Mouse (Mus musculus): ENCODE data around the gene Slc38a10.

Slc38a10 gene

DNA sequence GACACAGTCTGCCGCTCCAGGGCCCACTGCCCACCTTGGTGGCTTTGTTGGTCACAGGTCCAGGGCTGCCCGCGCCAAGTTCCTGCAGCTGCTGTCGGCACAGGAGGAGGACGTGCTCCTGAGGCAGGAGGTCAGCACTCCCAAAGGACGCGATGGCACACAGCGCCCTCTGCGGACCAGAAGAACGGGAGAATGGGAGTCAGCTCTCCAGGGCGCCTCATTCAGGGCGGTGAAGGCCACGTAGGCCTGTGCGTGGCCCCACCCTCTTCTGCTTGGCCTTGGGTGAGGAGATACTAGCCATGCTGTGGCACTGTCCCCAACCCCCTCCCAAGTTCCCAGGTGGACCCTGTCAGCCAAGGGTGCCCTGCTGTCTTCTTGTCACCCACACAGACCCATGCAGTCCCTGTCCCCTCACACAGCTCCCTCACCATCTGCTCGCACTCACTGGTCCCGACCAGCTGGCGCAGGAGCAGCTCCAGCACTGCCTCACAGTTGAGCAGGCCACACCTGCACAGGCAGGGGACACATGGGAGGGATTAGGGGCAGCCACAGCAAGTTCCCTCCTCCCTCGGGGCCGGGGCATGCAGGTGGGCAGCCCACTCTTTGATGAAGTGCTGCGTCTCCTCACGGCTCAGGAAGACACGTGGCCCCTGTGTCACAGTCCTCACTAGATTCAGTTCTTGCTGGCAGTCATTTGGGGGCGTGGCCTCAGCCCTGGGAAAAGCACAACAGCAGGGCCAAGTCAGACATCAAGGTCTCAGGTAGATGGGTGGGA is 58.1 kb downstream of the Slc38a10 start:
- DNase-seq = peak; percentile 69

DNA sequence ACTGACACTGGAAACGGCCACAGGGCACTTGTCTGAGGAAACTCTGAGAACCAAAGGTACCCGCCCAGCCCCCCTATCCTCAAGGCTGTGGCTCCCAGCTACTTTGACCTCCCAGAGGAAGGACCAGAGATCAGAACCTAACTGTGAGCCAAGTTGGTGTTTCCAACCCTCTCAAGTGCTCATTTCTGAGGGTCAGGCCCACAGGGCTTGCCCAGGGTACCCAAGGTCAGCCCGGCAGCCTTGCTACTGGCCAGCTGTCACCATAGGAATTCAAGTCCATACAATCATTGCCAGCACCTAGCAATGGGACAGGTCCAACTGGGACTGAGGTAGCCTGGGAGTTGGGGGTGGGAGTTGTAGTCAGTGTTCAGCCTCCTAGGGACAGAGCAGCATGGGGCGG is 60.5 kb downstream of the Slc38a10 start:
- no peak for DNase-seq

DNA sequence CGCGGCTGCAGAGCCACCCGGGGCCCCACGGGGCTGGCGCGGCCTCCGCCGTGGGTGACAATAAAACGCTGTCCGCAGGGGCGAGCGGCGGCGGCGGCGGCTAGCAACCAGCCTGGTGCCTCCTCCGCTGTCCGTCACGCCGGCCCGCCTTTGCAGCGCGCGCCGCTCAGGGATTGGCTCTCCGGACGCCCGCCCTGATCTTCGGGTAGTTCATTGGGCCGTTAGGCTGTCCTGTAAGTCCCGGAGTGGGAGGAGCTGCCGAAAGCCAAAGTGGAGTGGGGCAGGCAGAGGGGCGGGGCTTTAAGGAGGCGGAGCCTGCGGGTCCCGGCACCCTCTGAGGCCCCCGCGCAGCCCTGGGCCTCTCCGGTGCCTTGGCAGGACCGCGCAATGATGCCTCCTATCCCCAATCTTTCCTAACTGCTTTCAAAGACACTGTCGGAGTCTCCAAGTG is 64.4 kb downstream of the Slc38a10 start, which contains the start of gene Cep131:
TSS of gene Cep131 (minus strand) at position 126 of the 451 bp plus-strand sequence.
- peak; percentile 99 for DNase-seq

- DNase-seq = peak; percentile 67
These were observed 65.1 kb downstream of the Slc38a10 start for GRCm38 (mm10) chr11:120085891-120086627.

- DNase-seq = no peak
These were observed 70.9 kb downstream of the Slc38a10 start for GRCm38 (mm10) chr11:120080282-120080681.

- DNase-seq = no peak
These were observed 75.0 kb downstream of the Slc38a10 start for GRCm38 (mm10) chr11:120076191-120076590.

GRCm38 (mm10) chr11:120072986-120073647 is 78.0 kb downstream of the Slc38a10 start:
- no peak for DNase-seq

- DNase-seq = no peak
These were observed 79.3 kb downstream of the Slc38a10 start for GRCm38 (mm10) chr11:120071731-120072320.

GRCm38 (mm10) chr11:120071065-120071464 is 80.1 kb downstream of the Slc38a10 start:
- no peak for DNase-seq

DNA sequence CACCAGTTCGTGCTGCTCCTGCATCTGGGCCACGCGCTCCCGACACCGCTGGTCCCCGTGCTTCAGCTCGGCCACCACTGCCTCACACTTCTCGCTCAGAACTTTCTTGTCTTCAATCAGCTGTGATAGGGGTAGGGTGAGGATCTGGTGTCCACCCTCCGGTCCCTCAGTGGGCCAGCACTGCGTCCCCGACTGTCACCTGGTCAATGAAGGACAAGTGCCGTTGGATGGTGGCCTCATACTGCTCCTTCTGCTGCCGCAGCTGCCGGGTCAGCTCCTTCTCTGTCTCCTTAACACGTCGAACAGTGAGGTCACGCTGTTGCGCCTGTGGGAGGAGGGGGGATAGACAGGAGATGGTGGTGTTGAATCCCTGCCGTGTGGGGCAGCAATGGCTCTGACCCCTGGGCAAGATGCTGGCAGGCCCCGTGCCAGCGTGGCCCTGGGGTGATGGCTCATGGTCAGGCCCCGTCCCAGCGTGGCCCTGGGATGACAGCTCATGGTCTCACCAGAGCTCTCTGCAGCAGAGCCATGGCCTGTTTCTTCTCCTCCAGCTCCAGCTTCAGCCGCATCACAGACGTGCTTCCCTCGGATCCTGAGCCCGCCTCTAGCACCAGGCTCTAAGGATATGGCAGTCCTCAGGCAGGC is 80.7 kb downstream of the Slc38a10 start:
- no peak for DNase-seq

- no peak for DNase-seq
These were observed 81.9 kb downstream of the Slc38a10 start for GRCm38 (mm10) chr11:120069261-120069660.

DNA sequence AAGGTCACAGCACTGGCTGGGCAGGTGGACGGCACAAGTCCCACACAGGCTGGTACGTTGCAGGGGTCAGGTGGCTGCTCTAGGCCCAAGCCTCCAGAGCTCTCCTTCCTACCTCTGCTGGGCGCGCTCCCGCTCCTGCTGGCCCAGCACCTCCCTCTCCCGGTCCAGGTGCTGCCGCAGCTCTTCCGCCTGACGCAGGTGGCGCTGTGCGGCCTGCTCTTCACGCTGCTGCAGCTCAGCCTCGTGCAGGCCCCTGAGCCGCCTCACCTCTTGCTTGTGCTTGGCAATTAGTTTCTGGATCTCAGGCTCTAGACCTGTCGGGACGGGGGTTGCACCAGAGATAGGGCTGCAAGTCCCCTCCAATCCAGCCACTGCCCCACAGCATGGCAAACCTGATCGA is 83.3 kb downstream of the Slc38a10 start:
- DNase-seq = no peak

GRCm38 (mm10) chr11:120065291-120065690 is 85.9 kb downstream of the Slc38a10 start:
- peak; percentile 91 for DNase-seq

DNA sequence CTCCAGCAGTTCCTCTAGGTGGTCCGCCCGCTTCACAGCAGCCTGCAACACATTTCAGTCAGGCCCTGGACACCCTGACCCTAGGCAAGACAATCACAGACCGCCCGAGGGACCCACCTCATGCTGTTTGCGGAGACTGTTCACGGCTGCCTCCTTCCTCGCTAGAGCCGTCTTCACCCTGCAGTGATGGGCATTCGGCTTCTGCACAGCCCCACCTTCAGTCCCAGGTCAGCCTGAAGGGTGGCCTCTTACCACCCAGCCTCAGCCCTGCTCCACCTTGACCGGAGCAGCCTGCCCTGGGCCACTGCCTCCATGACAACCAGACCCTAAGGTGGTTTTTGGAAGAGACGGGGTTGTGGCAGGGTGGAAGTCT is 86.5 kb downstream of the Slc38a10 start:
- DNase-seq = no peak

- DNase-seq = no peak
These were observed 87.0 kb downstream of the Slc38a10 start for GRCm38 (mm10) chr11:120064006-120064667.

GRCm38 (mm10) chr11:120063326-120063725 is 87.8 kb downstream of the Slc38a10 start:
- DNase-seq = no peak

- DNase-seq = no peak
These were observed 90.5 kb downstream of the Slc38a10 start for GRCm38 (mm10) chr11:120060634-120061033.

- DNase-seq = no peak
These were observed 95.0 kb downstream of the Slc38a10 start for GRCm38 (mm10) chr11:120055953-120056732.

All from thymus, postnatal 4 days (tissue).